Mouse (Mus musculus): ENCODE data around the gene Fkrp. TPM values are rescaled to one million over a fixed set of nuclear protein-coding genes. Genes with fewer than 3 reads are reported as not detected.

Gene Fkrp
- polyA plus RNA-seq (2015; fragmentation: Nextera tagmentation; extraction: Ambion mirVana): 19.3 and 24.5 TPM in 2 replicates

DNA sequence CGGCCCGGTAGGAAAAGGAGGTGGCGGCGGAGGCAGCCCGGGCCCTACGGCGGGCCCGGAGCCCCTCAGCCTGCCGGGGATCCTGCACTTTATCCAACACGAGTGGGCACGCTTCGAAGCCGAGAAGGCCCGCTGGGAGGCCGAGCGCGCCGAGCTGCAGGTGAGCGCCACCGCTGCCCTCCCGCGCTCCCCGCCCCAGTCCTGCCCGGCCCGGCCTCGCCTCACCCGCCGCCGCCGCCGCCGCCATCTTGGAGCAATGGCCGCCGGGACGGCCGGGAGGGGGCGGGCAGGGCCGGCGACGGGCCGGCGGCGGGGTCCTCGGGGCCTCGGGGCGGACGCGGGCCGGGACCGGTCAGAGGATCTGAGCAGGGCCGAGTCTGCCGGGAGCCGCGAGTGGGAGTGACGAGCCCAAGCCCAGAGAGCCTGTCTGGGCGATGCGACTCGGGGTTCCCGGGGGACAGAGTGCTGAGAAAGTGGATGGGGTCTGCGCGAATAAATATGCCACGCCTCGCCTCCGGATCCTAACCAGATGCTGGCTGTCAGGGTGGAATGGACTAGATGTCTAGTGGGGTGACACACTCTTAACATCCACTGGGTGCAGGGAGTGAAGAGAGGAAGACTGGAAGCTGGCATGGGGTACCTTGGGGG lies at the start of gene Fkrp:
TSS of gene Fkrp (minus strand) at position 258 of the 648 bp plus-strand sequence.

DNA sequence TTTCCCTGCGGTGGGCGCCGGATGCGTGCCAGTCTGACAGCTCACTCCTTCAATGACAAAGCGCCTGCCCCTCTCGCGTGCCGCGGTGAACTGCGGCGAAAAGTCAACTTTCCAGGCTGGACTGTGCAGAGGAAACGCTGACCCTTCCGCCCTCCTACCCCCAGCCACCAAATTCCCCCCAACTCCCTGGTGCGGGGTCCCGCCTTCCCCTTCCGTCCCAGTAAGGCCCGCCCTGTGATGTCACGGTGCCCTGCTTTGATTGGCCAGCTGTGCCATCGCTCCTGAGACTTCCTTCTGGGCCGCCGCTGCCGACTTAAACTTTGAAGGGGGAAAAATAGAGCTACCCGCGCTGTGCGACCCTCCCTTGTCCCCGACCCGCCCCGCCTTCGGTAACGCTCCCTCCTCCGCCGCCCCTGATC lies 26.1 kb upstream of the Fkrp start, which contains the start of gene Prkd2:
TSS of gene Prkd2 (plus strand) at position 258 of the 419 bp plus-strand sequence.

GRCm38 (mm10) chr7:16815351-16815941 lies 1.1 kb downstream of the Fkrp start, which contains the start of gene Strn4:
TSS of gene Strn4 (plus strand) at chr7:16815889.

GRCm38 (mm10) chr7:16780825-16781554 lies 35.5 kb downstream of the Fkrp start, which contains the start of gene Slc1a5:
TSS of gene Slc1a5 (plus strand) at chr7:16781340.

Other genes with a start within 250 kb of the Fkrp start
- gene Arhgap35, start 201.7 kb downstream of the Fkrp start, polyA plus RNA-seq (2015; fragmentation: Nextera tagmentation; extraction: Ambion mirVana): 6.3 and 7.7 TPM in 2 replicates
- not detected in 2 replicates for gene Ceacam15, start 141.0 kb downstream of the Fkrp start, polyA plus RNA-seq (2015; fragmentation: Nextera tagmentation; extraction: Ambion mirVana)
- not detected in 2 replicates for gene Ceacam9, start 94.8 kb downstream of the Fkrp start, polyA plus RNA-seq (2015; fragmentation: Nextera tagmentation; extraction: Ambion mirVana)
- 200 and 222 TPM in 2 replicates for gene Ap2s1, start 78.3 kb downstream of the Fkrp start, polyA plus RNA-seq (2015; fragmentation: Nextera tagmentation; extraction: Ambion mirVana)
- gene Slc1a5, start 35.4 kb downstream of the Fkrp start, polyA plus RNA-seq (2015; fragmentation: Nextera tagmentation; extraction: Ambion mirVana): 67.1 and 67.9 TPM in 2 replicates
- 52.7 and 60.9 TPM in 2 replicates for gene Strn4, start 843 bp downstream of the Fkrp start, polyA plus RNA-seq (2015; fragmentation: Nextera tagmentation; extraction: Ambion mirVana)
- gene Prkd2, start 26.2 kb upstream of the Fkrp start, polyA plus RNA-seq (2015; fragmentation: Nextera tagmentation; extraction: Ambion mirVana): 6.1 and 8.0 TPM in 2 replicates
- 6.9 and 7.3 TPM in 2 replicates for gene Dact3, start 58.6 kb upstream of the Fkrp start, polyA plus RNA-seq (2015; fragmentation: Nextera tagmentation; extraction: Ambion mirVana)
- 8.4 and 9.0 TPM in 2 replicates for gene Gng8, start 75.1 kb upstream of the Fkrp start, polyA plus RNA-seq (2015; fragmentation: Nextera tagmentation; extraction: Ambion mirVana)
- gene Ptgir, start 89.8 kb upstream of the Fkrp start, polyA plus RNA-seq (2015; fragmentation: Nextera tagmentation; extraction: Ambion mirVana): 1.0 and 1.7 TPM in 2 replicates
- 49.1 and 59.2 TPM in 2 replicates for gene Calm3, start 107.4 kb upstream of the Fkrp start, polyA plus RNA-seq (2015; fragmentation: Nextera tagmentation; extraction: Ambion mirVana)
- 0.87 and 1.3 TPM in 2 replicates for gene Pnmal2, start 128.0 kb upstream of the Fkrp start, polyA plus RNA-seq (2015; fragmentation: Nextera tagmentation; extraction: Ambion mirVana)
- gene Pnmal1, start 142.9 kb upstream of the Fkrp start, polyA plus RNA-seq (2015; fragmentation: Nextera tagmentation; extraction: Ambion mirVana): 0.07 TPM in 1 of 2 replicates, not detected in the other
- gene Gm42372, start 166.4 kb upstream of the Fkrp start, polyA plus RNA-seq (2015; fragmentation: Nextera tagmentation; extraction: Ambion mirVana): not detected in 2 replicates
- 6.5 and 6.6 TPM in 2 replicates for gene Ccdc8, start 176.0 kb upstream of the Fkrp start, polyA plus RNA-seq (2015; fragmentation: Nextera tagmentation; extraction: Ambion mirVana)
- 42.1 and 43.1 TPM in 2 replicates for gene Ppp5c, start 211.2 kb upstream of the Fkrp start, polyA plus RNA-seq (2015; fragmentation: Nextera tagmentation; extraction: Ambion mirVana)
- gene Hif3a, start 245.7 kb upstream of the Fkrp start, polyA plus RNA-seq (2015; fragmentation: Nextera tagmentation; extraction: Ambion mirVana): 8.8 and 11.8 TPM in 2 replicates